In the genomic region with DNA sequence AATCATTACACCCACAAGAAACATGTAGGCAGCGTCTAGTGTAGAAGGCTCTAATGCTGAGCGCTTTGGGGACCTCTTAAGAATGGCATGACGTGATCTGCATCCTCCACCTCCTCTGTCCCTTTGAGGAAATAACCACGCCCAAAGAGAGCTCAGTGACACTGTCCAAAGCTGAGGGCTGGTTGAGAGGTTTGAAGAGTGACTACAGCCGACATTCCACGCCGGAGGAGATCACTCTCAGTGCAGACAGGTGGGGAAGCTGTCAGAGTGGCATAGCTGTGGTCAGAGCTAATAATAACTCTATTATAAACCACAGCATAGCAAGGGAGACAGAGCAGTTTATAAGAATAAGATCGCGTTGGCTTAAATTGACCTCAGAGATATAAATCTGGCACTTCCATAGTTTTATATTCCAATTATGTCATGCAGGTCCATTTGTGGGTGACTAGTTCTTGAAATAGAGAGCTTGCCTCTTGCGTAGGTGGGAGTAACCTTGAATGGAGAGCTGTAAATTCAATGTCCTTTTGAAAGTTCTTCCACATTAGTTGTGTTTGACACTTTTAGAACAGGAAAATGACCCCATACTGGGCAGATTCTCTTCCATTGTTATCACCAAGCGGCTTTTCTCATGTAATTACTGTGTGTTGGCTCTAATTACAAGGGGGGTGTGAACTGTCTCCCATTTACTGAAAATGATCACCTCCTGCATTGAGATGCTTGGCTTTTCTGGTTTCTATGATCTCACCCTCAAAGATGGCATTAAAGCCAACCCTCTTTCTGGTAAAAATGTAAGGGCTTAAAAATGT, we compare ENCODE assay signal across 15 mouse cellular contexts.
A peak's percentile ranks its signal among the peaks of the same experiment; 100 is the strongest.
DNase-seq lines count a peak whose midpoint lies in the region; ATAC-seq and TF ChIP-seq lines count a peak whose summit lies in the region.
"Had no signal": no experiment of that assay in that cellular context is flagged by ENCODE, and none has a peak within 500 bp of the region (broad histone marks: within the 10 kb centered on the region; RNA-seq: fewer than 3 reads in every experiment).

No protein-coding gene starts in this region.

- no peak for DNase-seq in limb, embryonic 10.5 days (ENCODE audit: low spot score)
- DNase-seq in ZHBTc4 (ENCODE audit: low read depth, low spot score) = peak; percentile 38
- peak; percentile 12 for DNase-seq in limb, embryonic 14.5 days (ENCODE audit: low spot score)
- no peak for DNase-seq in forebrain, embryonic 10.5 days (ENCODE audit: extremely low spot score, low spot score)
- no peak for DNase-seq in forebrain, embryonic 11.5 days (ENCODE audit: low spot score)
- DNase-seq: cerebellum, adult 9-10 months; kidney, postnatal 14 days; right cerebral cortex, postnatal 4 days had no signal

- no peak overlapping the region for H3ac ChIP-seq in myocyte (ENCODE audit: control insufficient read depth, insufficient read length)

- H3K27ac ChIP-seq in limb, embryonic 13.5 days = no peak overlapping the region
- no peak overlapping the region for H3K27ac ChIP-seq in limb, embryonic 10.5 days
- H3K27ac ChIP-seq in limb, embryonic 14.5 days (replicated peaks; ENCODE audit: low read depth, low read length) = no peak overlapping the region
- no peak overlapping the region for H3K27ac ChIP-seq in forebrain, embryonic 10.5 days
- H3K27ac ChIP-seq in forebrain, embryonic 11.5 days (ENCODE audit: low read depth, low read length) = no peak overlapping the region

- ATAC-seq in limb, embryonic 13.5 days (ENCODE audit: low FRiP score, low read depth) = peak; percentile 48; the same call in 1 of the 2 replicates
- peak; percentile 44; the same call in 1 of the 2 replicates for ATAC-seq in limb, embryonic 14.5 days (ENCODE audit: low FRiP score, low read depth)
- no peak for ATAC-seq in activated CD4-positive, CD25-positive, alpha-beta regulatory T cell, adult 4 months
- no peak for ATAC-seq in forebrain, embryonic 11.5 days (replicated peaks; ENCODE audit: low FRiP score)
- ATAC-seq: forebrain, embryonic 16.5 days; hindbrain, embryonic 16.5 days had no signal

- no peak overlapping the region for H3K4me3 ChIP-seq in limb, embryonic 13.5 days
- H3K4me3 ChIP-seq in limb, embryonic 10.5 days = no peak overlapping the region
- H3K4me3 ChIP-seq in limb, embryonic 14.5 days (replicated peaks; ENCODE audit: low read length) = no peak overlapping the region
- no peak overlapping the region for H3K4me3 ChIP-seq in myocyte
- H3K4me3 ChIP-seq in forebrain, embryonic 10.5 days = no peak overlapping the region
- H3K4me3 ChIP-seq in forebrain, embryonic 11.5 days (ENCODE audit: low read depth, low read length) = no peak overlapping the region
- H3K4me3 ChIP-seq: megakaryocyte, embryonic 14.5 days had no signal

- no peaks in the 10 kb centered on the region for H3K4me1 ChIP-seq in limb, embryonic 13.5 days
- no peaks in the 10 kb centered on the region for H3K4me1 ChIP-seq in limb, embryonic 10.5 days
- no peaks in the 10 kb centered on the region for H3K4me1 ChIP-seq in limb, embryonic 14.5 days (ENCODE audit: control insufficient read depth, insufficient read depth, low read length)
- H3K4me1 ChIP-seq in forebrain, embryonic 10.5 days = no peaks in the 10 kb centered on the region
- H3K4me1 ChIP-seq in forebrain, embryonic 11.5 days (replicated peaks; ENCODE audit: control insufficient read depth, insufficient read depth, low read length) = no peaks in the 10 kb centered on the region
- H3K4me1 ChIP-seq: megakaryocyte, embryonic 14.5 days had no signal

- TF ChIP-seq POLR2A in limb, embryonic 14.5 days (IDR thresholded peaks at IDR 0.05; ENCODE audit: borderline replicate concordance, extremely low read depth, insufficient read depth, insufficient read length) = no peak
- TF ChIP-seq POLR2A in myocyte (IDR thresholded peaks at IDR 0.05; ENCODE audit: insufficient read length, low read depth) = no peak

- H3K9ac ChIP-seq in limb, embryonic 13.5 days = no peak overlapping the region
- H3K9ac ChIP-seq in limb, embryonic 14.5 days (ENCODE audit: low read depth, low read length, severe bottlenecking) = no peak overlapping the region
- no peak overlapping the region for H3K9ac ChIP-seq in forebrain, embryonic 11.5 days (ENCODE audit: low read length)

- WGBS in limb, embryonic 13.5 days = 65% methylated on average over 11 of the region's 11 CpGs
- 69% methylated on average over 11 of the region's 11 CpGs for WGBS in limb, embryonic 10.5 days
- 62% methylated on average over 11 of the region's 11 CpGs for WGBS in limb, embryonic 14.5 days
- whole genome bisulfite sequencing in forebrain, embryonic 10.5 days = 78% methylated on average over 11 of the region's 11 CpGs
- WGBS in forebrain, embryonic 11.5 days = 78% methylated on average over 11 of the region's 11 CpGs

- no peaks in the 10 kb centered on the region for H3K36me3 ChIP-seq in limb, embryonic 13.5 days
- no peaks in the 10 kb centered on the region for H3K36me3 ChIP-seq in limb, embryonic 10.5 days
- no peaks in the 10 kb centered on the region for H3K36me3 ChIP-seq in limb, embryonic 14.5 days (ENCODE audit: control insufficient read depth, insufficient read depth, low read length)
- H3K36me3 ChIP-seq in myocyte (ENCODE audit: control insufficient read depth, insufficient read depth) = no peaks in the 10 kb centered on the region
- H3K36me3 ChIP-seq in forebrain, embryonic 10.5 days (replicated peaks) = no peaks in the 10 kb centered on the region
- no peaks in the 10 kb centered on the region for H3K36me3 ChIP-seq in forebrain, embryonic 11.5 days (ENCODE audit: control insufficient read depth, insufficient read depth, low read length)
- H3K36me3 ChIP-seq: G1E had no signal

- H3K9me3 ChIP-seq in limb, embryonic 13.5 days = no peaks in the 10 kb centered on the region
- no peaks in the 10 kb centered on the region for H3K9me3 ChIP-seq in limb, embryonic 10.5 days (replicated peaks)
- H3K9me3 ChIP-seq in limb, embryonic 14.5 days (ENCODE audit: control insufficient read depth, low read length) = no peaks in the 10 kb centered on the region
- no peaks in the 10 kb centered on the region for H3K9me3 ChIP-seq in forebrain, embryonic 10.5 days
- H3K9me3 ChIP-seq in forebrain, embryonic 11.5 days (ENCODE audit: control insufficient read depth, low read length) = no peaks in the 10 kb centered on the region
- H3K9me3 ChIP-seq: G1E; megakaryocyte, embryonic 14.5 days had no signal

- no peaks in the 10 kb centered on the region for H3K79me2 ChIP-seq in myocyte (ENCODE audit: control insufficient read depth, insufficient read depth)

- H3K4me2 ChIP-seq in limb, embryonic 13.5 days (replicated peaks) = no peak overlapping the region
- no peak overlapping the region for H3K4me2 ChIP-seq in limb, embryonic 14.5 days (replicated peaks; ENCODE audit: low read depth, low read length, severe bottlenecking)
- H3K4me2 ChIP-seq in myocyte (ENCODE audit: low read depth) = peak overlapping the region; percentile 58
- no peak overlapping the region for H3K4me2 ChIP-seq in forebrain, embryonic 11.5 days (ENCODE audit: low read depth, low read length, severe bottlenecking)

- H3K27me3 ChIP-seq in limb, embryonic 13.5 days = no peaks in the 10 kb centered on the region
- no peaks in the 10 kb centered on the region for H3K27me3 ChIP-seq in limb, embryonic 10.5 days (ENCODE audit: low read depth, poor library complexity, severe bottlenecking)
- H3K27me3 ChIP-seq in limb, embryonic 14.5 days (ENCODE audit: control insufficient read depth, insufficient read depth, low read length) = no peaks in the 10 kb centered on the region
- no peaks in the 10 kb centered on the region for H3K27me3 ChIP-seq in myocyte (ENCODE audit: control insufficient read depth, insufficient read depth, insufficient read length)
- no peaks in the 10 kb centered on the region for H3K27me3 ChIP-seq in forebrain, embryonic 10.5 days (ENCODE audit: poor library complexity, severe bottlenecking)
- no peaks in the 10 kb centered on the region for H3K27me3 ChIP-seq in forebrain, embryonic 11.5 days (ENCODE audit: control insufficient read depth, insufficient read depth, low read length)
- H3K27me3 ChIP-seq: megakaryocyte, embryonic 14.5 days had no signal

TF ChIP-seq in myocyte, 11 proteins besides CTCF, POLR2A, EP300 and RAD21:
- no peak for TF ChIP-seq REST (IDR thresholded peaks at IDR 0.05; ENCODE audit: insufficient read depth, insufficient read length)
- peak; percentile 64 for TF ChIP-seq TCF12 (IDR thresholded peaks at IDR 0.05; ENCODE audit: insufficient read depth, poor library complexity, severe bottlenecking)
- TF ChIP-seq MYOG (IDR thresholded peaks at IDR 0.05; ENCODE audit: control insufficient read depth in 1 of 3, insufficient read depth in 1 of 3, insufficient read length in 2 of 3, low read depth in 2 of 3) = peak; percentile 36 to 90 (median 74)
- 0 out of 2 replicates have a peak, but pooled peaks have one; percentile 3 for TF ChIP-seq CEBPB (IDR thresholded peaks at IDR 0.05; ENCODE audit: insufficient read depth, poor library complexity, severe bottlenecking)
- TF ChIP-seq E2F4 (IDR thresholded peaks at IDR 0.05; ENCODE audit: insufficient read depth) = no peak
- TF ChIP-seq POLR2AphosphoS2 (IDR thresholded peaks at IDR 0.05; ENCODE audit: insufficient read length, low read depth) = no peak
- peak; percentile 68 for TF ChIP-seq TCF3 (IDR thresholded peaks at IDR 0.05; ENCODE audit: insufficient read length, low read depth)
- no peak for TF ChIP-seq USF1 (IDR thresholded peaks at IDR 0.05; ENCODE audit: low read depth)
- no peak for TF ChIP-seq SRF (IDR thresholded peaks at IDR 0.05; ENCODE audit: control insufficient read depth, insufficient read length, low read depth)
- peak; percentile 83 to 98 (median 96) for TF ChIP-seq MYOD1 (IDR thresholded peaks at IDR 0.05; ENCODE audit: control insufficient read depth in 1 of 3, insufficient read length in 2 of 3, low read depth in 2 of 3)
- TF ChIP-seq MAX (IDR thresholded peaks at IDR 0.05; ENCODE audit: low read depth) = no peak

Comparison
In these comparisons a context has a peak if more than half of its experiments do, and no peak if none do; other contexts are left out.
1. DNase-seq: peak in ZHBTc4 (single experiment) and limb, embryonic 14.5 days (single experiment); none in limb, embryonic 10.5 days (single experiment), forebrain, embryonic 10.5 days (single experiment) and forebrain, embryonic 11.5 days (single experiment).
2. ATAC-seq: peak in limb, embryonic 13.5 days (single experiment) and limb, embryonic 14.5 days (single experiment); none in activated CD4-positive, CD25-positive, alpha-beta regulatory T cell, adult 4 months (single experiment) and forebrain, embryonic 11.5 days (single experiment).